Mouse (Mus musculus): ENCODE results near the gene Metap2.
"Not testable (repeated sequence)": the region's sequence is repeated elsewhere in the genome, so short reads cannot be mapped to it uniquely, and the experiment has no call there.

The Metap2 gene

GRCm38 (mm10) chr10:93810590-93811185, 86.2 kb downstream of the Metap2 start:
- Histone ChIP-seq H3K36me3 (ENCODE audit: control insufficient read depth, insufficient read depth, low read length, poor library complexity, severe bottlenecking) (no peaks in the 10 kb centered on the region), H3K27me3 (ENCODE audit: control insufficient read depth, insufficient read depth, low read length, poor library complexity, severe bottlenecking) (no peaks in the 10 kb centered on the region)
- DNase-seq (ENCODE audit: low read depth, low spot score), result no peak

DNA sequence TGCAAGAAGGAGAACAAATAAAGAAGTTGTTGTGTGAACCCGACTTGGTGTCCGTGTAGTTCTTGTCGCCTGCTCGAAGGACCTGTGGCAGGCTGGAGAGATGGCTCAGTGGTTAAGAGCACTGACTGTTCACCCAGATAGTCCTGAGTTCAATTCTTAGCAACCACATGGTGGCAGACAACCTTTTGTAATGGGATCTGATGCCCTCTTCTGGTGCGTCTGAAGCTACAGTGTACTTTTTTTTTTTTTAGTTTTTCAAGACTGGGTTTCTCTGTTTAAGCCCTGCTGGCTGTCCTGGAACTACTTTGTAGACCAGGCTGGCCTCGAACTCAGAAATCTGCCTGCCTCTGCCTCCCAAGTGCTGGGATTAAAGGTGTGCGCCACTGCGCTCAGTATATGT, 87.5 kb downstream of the Metap2 start:
- DNase-seq (ENCODE audit: low read depth, low spot score); H3K36me3 ChIP-seq (ENCODE audit: control insufficient read depth, insufficient read depth, low read length, poor library complexity, severe bottlenecking); H3K27me3 ChIP-seq (ENCODE audit: control insufficient read depth, insufficient read depth, low read length, poor library complexity, severe bottlenecking): not testable (repeated sequence)

All from splenic B cell, adult 2 months (primary cell).